Mouse (Mus musculus): ENCODE data around the gene Phyh.

DNA sequence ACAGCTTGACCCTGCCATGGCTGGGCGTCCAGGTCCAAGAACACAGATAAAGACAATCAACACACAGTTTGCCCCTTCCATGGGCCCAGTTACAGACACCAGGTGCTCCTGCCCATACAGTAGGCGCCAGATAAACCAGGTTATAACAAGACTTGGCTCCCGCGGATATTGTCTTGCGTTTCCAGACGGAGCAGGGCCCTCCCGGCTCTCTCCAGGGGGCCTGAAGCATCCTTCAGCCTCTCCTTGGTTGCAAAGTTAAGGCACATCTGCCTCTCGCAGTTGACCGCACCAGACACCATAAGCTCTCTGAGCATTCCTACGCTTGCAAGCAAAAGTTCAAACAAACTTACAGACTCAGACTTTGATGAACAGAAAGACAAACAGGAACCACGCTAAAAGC, 22.0 kb downstream of the Phyh start:
- TF ChIP-seq CTCF (IDR thresholded peaks at IDR 0.05; ENCODE audit: borderline replicate concordance, control insufficient read depth, extremely low read depth, insufficient read depth, low read length, poor library complexity) (no peak), POLR2A (IDR thresholded peaks at IDR 0.05; ENCODE audit: control insufficient read depth, extremely low read depth, insufficient read depth, low read length, poor library complexity) (no peak)

All from thymus, adult 2 months (tissue).